Mouse (Mus musculus) megakaryocyte, embryonic 14.5 days (primary cell): ENCODE measurements around the gene Gstcd. TPM values are rescaled to one million over a fixed set of nuclear protein-coding genes. Genes with fewer than 3 reads are reported as not detected.

Experiments
- H3K27me3 ChIP-seq: replicated peaks from 2 replicates; pipeline ENCODE3; 2012; ENCODE audit warnings: inconsistent platforms
- H3K36me3 ChIP-seq: replicated peaks from 2 replicates; pipeline ENCODE3; 2012; ENCODE audit warnings: low read length, inconsistent platforms, mixed read lengths
- H3K4me1 ChIP-seq: 2 replicates; pipeline ENCODE4 v1.6.1; 2012; ENCODE audit warnings: inconsistent platforms
- H3K4me3 ChIP-seq: replicated peaks from 2 replicates; pipeline ENCODE3; 2012; ENCODE audit warnings: moderate library complexity, mild to moderate bottlenecking, inconsistent platforms
- H3K9me3 ChIP-seq: 2 replicates; pipeline ENCODE4 v1.6.1; 2012; ENCODE audit warnings: inconsistent platforms
- FLI1 ChIP-seq: IDR thresholded peaks from 2 replicates; pipeline ENCODE4 v1.6.1; 2012; ENCODE audit warnings: low read length, inconsistent platforms, mixed read lengths
- GATA1 ChIP-seq: IDR thresholded peaks from 3 replicates; pipeline ENCODE4 v1.6.1; 2012; ENCODE audit warnings: mixed read lengths, low read length, inconsistent platforms, borderline replicate concordance
- polyA plus RNA-seq: library from polyadenylated mRNA; stranded (reverse); fragments of >175 nt; gene quantifications from 2 replicates; pipeline ENCODE4 v1.2.3, GENCODE M21; 2012; ENCODE audit warnings: low replicate concordance; ENCODE audit not compliant: insufficient read depth

Gstcd gene
- polyA plus RNA-seq, 1 experiment: 3.7 TPM

- Histone ChIP-seq H3K36me3 (peaks cover 50% of the 10 kb centered on the region), H3K4me1 (peaks cover 5% of the 10 kb centered on the region; the same call in 1 of the 2 replicates), H3K9me3 (peaks cover 14% of the 10 kb centered on the region), H3K4me3 (no peak overlapping the region), H3K27me3 (no peaks in the 10 kb centered on the region)
- TF ChIP-seq GATA1: no peak
- TF ChIP-seq FLI1: no peak
These were observed 111.9 kb downstream of the Gstcd start for GRCm38 (mm10) chr3:132979781-132980461.

- no peaks in the 10 kb centered on the region for H3K9me3 ChIP-seq
- H3K27me3 ChIP-seq: peaks cover 4% of the 10 kb centered on the region
- peaks cover 2% of the 10 kb centered on the region; the same call in 1 of the 2 replicates for H3K4me1 ChIP-seq
- TF ChIP-seq FLI1 (no peak), GATA1 (no peak)
- H3K4me3 ChIP-seq: no peak overlapping the region
- no peaks in the 10 kb centered on the region for H3K36me3 ChIP-seq
These were observed 125.6 kb downstream of the Gstcd start for GRCm38 (mm10) chr3:132966255-132966654.

GRCm38 (mm10) chr3:132964715-132965507 is 126.9 kb downstream of the Gstcd start:
- Histone ChIP-seq H3K4me1 (no peaks in the 10 kb centered on the region), H3K9me3 (no peaks in the 10 kb centered on the region), H3K27me3 (no peaks in the 10 kb centered on the region), H3K36me3 (no peaks in the 10 kb centered on the region), H3K4me3 (no peak overlapping the region)
- TF ChIP-seq GATA1 (no peak), FLI1 (no peak)

DNA sequence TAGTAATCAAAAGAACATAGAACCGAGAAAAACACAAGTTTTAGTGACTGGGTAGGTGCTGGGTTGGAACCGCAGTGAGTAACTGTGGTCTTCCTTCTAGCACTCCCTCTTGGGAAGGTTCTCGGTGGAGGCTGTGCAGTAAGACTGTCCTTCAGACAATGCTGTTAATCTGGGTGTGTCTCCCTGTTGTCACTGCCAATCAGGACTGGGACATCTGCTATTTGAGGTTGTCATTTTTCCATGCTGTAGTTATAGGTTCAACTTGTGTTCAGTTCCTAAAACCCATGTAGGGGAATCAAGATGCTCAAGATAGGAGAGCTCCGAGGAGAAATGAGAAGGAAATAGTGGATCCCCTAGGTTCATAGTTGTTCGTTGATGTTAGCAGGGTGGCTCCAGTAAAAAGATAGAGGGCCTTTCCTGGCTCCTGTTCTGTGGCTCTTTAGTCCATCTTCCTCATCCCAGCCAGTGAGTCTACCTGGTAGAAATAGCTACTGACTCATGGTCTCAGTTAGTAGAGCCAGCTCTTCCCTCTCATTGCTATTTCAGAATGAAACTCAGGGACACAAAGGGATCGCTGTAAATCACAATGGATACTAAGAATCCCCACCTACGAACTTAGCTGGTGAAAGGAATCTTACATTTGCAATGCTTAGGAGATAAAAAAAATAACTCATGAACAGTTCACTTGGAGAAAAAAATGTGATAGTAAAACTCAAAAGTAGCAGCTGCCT is 129.0 kb downstream of the Gstcd start:
- Histone ChIP-seq H3K27me3 (no peaks in the 10 kb centered on the region), H3K4me3 (no peak overlapping the region), H3K9me3 (no peaks in the 10 kb centered on the region), H3K36me3 (no peaks in the 10 kb centered on the region), H3K4me1 (no peaks in the 10 kb centered on the region)
- TF ChIP-seq FLI1 (no peak), GATA1 (no peak)

- H3K36me3 ChIP-seq: no peaks in the 10 kb centered on the region
- no peak for TF ChIP-seq FLI1
- no peak for TF ChIP-seq GATA1
- peak overlapping the region; percentile 90 for H3K4me3 ChIP-seq
- no peaks in the 10 kb centered on the region for H3K9me3 ChIP-seq
- H3K27me3 ChIP-seq: peaks cover 67% of the 10 kb centered on the region
- peaks cover 19% of the 10 kb centered on the region for H3K4me1 ChIP-seq
These were observed 141.3 kb downstream of the Gstcd start for GRCm38 (mm10) chr3:132950529-132950880.

GRCm38 (mm10) chr3:132949791-132950528 is 141.9 kb downstream of the Gstcd start, which contains the start of gene Npnt:
Npnt (minus strand) TSS chr3:132950291.
- peak within 1 kb of the TSS; percentile 90 for H3K4me3 ChIP-seq
- peaks cover 19% of the 10 kb centered on the region for H3K4me1 ChIP-seq
- TF ChIP-seq GATA1: no peak
- no peak for TF ChIP-seq FLI1
- H3K9me3 ChIP-seq: no peaks in the 10 kb centered on the region
- H3K36me3 ChIP-seq: no peaks in the 10 kb centered on the region
- peaks cover 68% of the 10 kb centered on the region for H3K27me3 ChIP-seq

DNA sequence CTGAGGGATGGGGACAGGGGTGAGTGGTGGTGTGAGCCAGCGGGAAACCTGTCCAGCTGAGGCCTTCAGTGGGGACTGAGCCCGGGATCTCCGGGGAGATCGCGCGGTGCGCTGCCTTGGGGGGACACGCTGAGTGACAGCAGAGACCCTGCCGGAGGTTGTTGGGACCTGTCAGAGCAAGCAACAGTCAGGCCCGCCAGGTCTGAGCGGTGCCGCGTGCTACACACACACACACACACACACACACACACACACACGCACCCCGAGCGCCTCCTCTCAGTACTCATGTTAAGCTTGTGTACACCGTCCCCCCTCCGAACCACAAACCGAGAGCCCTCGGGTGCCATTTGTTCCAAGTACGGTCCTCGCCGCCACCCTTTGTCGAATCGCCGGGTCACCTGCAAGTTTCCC is 142.4 kb downstream of the Gstcd start:
- Histone ChIP-seq H3K9me3 (no peaks in the 10 kb centered on the region), H3K27me3 (peaks cover 68% of the 10 kb centered on the region), H3K4me1 (peaks cover 19% of the 10 kb centered on the region), H3K4me3 (peak overlapping the region; percentile 90), H3K36me3 (no peaks in the 10 kb centered on the region)
- TF ChIP-seq FLI1 (no peak), GATA1 (no peak)

DNA sequence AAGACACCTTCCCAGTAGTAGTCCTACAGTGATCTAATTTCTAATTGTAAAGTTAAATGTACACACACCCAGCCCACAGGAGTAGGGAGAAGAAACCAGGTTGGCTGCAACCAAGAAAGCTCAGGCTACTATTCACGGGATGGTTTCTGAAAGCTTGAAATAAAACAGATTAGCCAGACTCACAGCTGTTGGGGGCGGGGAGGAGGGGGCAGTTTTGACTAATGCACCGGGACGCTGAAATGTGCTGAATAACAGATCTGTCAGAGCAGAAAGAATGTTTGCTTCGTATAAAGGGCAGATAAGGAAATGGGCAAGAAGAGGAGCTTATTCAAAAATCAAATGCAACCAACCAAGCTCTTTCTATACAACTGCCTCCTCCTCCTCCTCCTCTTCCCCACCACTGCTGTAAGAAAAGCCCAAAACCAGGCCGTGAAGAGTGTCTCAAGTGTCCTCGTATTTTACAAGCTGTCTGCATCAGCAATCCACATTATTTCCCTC is 143.5 kb downstream of the Gstcd start:
- Histone ChIP-seq H3K27me3 (peaks cover 66% of the 10 kb centered on the region), H3K4me3 (no peak overlapping the region), H3K36me3 (no peaks in the 10 kb centered on the region), H3K4me1 (peaks cover 19% of the 10 kb centered on the region), H3K9me3 (no peaks in the 10 kb centered on the region)
- TF ChIP-seq FLI1 (no peak), GATA1 (no peak)

GRCm38 (mm10) chr3:132946086-132946485 is 145.7 kb downstream of the Gstcd start:
- Histone ChIP-seq H3K4me1 (peaks cover 19% of the 10 kb centered on the region), H3K4me3 (no peak overlapping the region), H3K27me3 (peaks cover 53% of the 10 kb centered on the region), H3K9me3 (no peaks in the 10 kb centered on the region), H3K36me3 (no peaks in the 10 kb centered on the region)
- TF ChIP-seq GATA1 (no peak), FLI1 (no peak)
